Mouse (Mus musculus) cortical plate, adult 2 months (tissue): ENCODE measurements around the gene Mydgf.

ENCODE experiments used
- CTCF ChIP-seq: fragments of 200-500 bp; IDR thresholded peaks from 2 replicates; pipeline ENCODE4 v1.5.1; 2011; ENCODE audit warnings: mild to moderate bottlenecking, control low read depth, low read length; ENCODE audit not compliant: insufficient read depth; ENCODE audit errors: extremely low read depth
- POLR2A ChIP-seq: fragments of 200-500 bp; IDR thresholded peaks from 2 replicates; pipeline ENCODE4 v1.6.1; 2011; ENCODE audit warnings: mild to moderate bottlenecking, low read length, control low read depth; ENCODE audit not compliant: insufficient read depth; ENCODE audit errors: extremely low read depth

DNA sequence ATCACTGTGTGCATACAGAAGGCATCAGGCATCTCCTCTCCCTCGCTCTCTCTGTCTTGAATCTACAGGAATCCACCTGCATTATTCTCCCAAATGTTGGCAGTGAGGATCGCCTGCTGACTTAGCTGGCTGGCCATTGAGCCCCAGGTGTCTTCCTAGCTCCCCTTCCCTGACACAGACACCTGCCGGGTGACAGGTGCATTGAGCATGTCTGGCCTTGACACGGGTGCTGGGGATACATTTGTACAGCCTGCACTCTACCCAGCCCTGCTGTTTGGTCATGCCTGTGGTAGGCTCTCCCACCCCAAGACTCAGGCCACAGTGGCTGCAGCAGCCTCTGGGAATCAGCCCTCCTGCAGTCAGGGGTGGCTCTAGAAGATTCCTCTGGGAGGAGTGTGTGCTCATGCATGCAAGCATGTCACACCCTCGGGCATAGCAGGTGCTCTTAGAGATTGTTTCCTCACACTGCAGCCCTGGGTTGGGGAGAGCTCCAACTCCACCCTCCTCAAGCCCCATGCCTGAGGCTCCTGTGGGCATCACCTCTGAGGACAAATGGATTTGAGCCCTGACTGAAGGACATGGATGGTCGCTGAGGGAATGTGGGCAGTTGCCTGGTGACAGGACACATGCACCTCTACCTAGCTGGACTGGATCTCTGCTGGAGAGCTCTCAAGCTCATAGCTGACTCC is 23.4 kb upstream of the Mydgf start:
- TF ChIP-seq CTCF (no peak), POLR2A (no peak)
